Mouse (Mus musculus) C2C12 (cell line): ENCODE data around the gene Mrpl22.
"Not testable (repeated sequence)": the region's sequence is repeated elsewhere in the genome, so short reads cannot be mapped to it uniquely, and the experiment has no call there.

Experiments used
- CEBPB ChIP-seq: IDR thresholded peaks from one replicate; pipeline ENCODE4 v1.6.1; 2011; ENCODE audit warnings: low read depth, mild to moderate bottlenecking, control low read depth, moderate library complexity
- CTCF ChIP-seq: IDR thresholded peaks from one replicate; pipeline ENCODE4 v1.5.1; 2011; ENCODE audit not compliant: control insufficient read depth, insufficient read depth, insufficient read length
- MAX ChIP-seq: IDR thresholded peaks from one replicate; pipeline ENCODE4 v1.6.1; 2011; ENCODE audit warnings: mild to moderate bottlenecking, control low read depth
- USF1 ChIP-seq: IDR thresholded peaks from one replicate; pipeline ENCODE4 v1.6.1; 2011; ENCODE audit warnings: low read depth, mild to moderate bottlenecking, control low read depth, moderate library complexity

DNA sequence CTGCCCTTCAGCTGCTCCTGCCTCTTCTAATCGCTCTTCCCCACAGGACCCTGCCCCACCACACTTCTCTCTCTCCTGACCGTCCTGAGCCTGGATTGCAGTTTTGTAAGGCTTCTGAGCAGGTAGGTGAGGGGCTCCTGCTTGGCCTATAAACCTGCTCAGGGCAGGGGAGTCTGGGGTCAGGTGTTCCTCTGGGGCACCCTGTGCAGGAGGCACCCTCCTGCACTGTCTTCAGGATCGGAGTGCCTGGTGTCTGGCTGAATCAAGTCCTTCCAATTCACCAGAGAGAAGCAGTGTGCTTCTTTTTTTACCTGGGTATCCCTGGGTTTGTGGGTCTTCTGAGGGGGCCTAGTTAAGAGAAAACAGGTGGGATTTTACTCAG, 43.6 kb downstream of the Mrpl22 start:
- TF ChIP-seq CTCF, MAX, CEBPB, USF1: not testable (repeated sequence)
